Mouse (Mus musculus): ENCODE measurements around the gene Evx2.

Evx2 gene

GRCm38 (mm10) chr2:74681594-74682531, 22.5 kb upstream of the Evx2 start:
- DNase-seq (ENCODE audit: low read depth in 1 of 2, low spot score in 2 of 2) = no peak

GRCm38 (mm10) chr2:74680561-74681398, 21.4 kb upstream of the Evx2 start:
- no peak for DNase-seq (ENCODE audit: low read depth in 1 of 2, low spot score in 2 of 2)

DNA sequence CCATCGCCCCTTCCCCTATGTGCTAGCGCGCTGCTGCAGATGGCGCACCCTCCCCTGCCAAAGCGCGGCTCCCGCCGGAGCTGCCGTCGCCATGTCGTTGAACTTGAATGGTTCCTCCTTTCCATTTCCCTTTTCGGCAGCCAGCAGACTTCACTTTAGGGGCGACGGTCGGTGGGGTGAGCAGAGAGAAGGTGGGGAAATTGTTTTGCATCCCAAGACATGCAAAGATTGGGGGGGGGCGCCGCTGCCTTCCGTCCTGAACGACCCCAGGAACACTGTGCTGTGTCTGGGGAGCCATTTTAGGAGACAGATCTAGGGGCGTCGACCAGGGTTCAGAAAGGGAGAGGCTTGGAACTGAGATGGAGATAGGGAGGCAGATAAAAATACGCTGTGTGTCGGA, 20.6 kb upstream of the Evx2 start:
- no peak for DNase-seq (ENCODE audit: low read depth in 1 of 2, low spot score in 2 of 2)

DNA sequence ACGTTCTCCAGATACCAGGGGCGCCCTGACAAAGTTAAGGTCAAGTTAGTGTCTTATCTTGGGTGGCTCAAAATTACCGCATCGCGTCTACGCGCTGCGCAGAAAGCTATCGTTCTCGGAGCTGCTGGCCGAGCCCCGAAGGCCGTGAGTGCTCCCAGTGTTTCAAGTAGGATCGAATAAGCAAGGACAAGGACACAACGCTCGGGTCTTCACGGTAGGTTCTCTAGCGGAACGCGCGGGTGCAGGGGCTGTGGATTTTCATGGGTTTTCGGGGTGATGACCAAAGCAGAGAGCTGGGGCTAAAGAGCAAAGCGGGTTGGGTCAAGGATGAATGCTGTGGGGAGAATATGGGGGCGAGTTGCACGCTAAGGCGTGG, 20.2 kb upstream of the Evx2 start:
- DNase-seq (ENCODE audit: low read depth in 1 of 2, low spot score in 2 of 2) = no peak

GRCm38 (mm10) chr2:74678891-74679595, 19.7 kb upstream of the Evx2 start, which contains the start of gene Hoxd11:
Hoxd11 (plus strand) TSS chr2:74679557.
- no peak for DNase-seq (ENCODE audit: low read depth in 1 of 2, low spot score in 2 of 2)

DNA sequence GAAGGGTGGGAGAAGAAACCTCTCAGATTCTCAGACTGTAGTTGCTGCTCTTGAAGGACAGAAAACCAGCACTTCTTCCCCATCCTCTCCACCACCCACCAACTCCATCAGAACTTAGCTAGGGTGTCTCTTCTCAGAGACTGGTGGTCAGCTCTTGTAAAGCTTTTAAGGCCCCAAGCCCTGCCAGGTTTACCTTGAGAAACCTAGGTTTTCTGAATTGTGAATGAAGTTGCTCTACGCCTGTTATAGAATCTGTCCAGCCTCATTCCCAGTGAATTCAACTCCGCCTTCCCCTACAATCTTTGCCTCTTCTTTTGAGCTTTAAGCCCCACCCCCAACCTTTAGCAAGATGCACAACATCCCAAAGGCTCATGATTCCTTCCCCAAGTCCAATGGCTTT, 17.7 kb upstream of the Evx2 start:
- no peak for DNase-seq (ENCODE audit: low read depth in 1 of 2, low spot score in 2 of 2)

GRCm38 (mm10) chr2:74676376-74677052, 17.2 kb upstream of the Evx2 start:
- no peak for DNase-seq (ENCODE audit: low read depth in 1 of 2, low spot score in 2 of 2)

- no peak for DNase-seq (ENCODE audit: low read depth in 1 of 2, low spot score in 2 of 2)
Measured at GRCm38 (mm10) chr2:74675666-74676282, 16.4 kb upstream of the Evx2 start.

- DNase-seq (ENCODE audit: low read depth in 1 of 2, low spot score in 2 of 2) = no peak
Measured at GRCm38 (mm10) chr2:74674881-74675665, 15.7 kb upstream of the Evx2 start, which contains the start of gene Hoxd12. Hoxd12 (plus strand) TSS chr2:74675013.

DNA sequence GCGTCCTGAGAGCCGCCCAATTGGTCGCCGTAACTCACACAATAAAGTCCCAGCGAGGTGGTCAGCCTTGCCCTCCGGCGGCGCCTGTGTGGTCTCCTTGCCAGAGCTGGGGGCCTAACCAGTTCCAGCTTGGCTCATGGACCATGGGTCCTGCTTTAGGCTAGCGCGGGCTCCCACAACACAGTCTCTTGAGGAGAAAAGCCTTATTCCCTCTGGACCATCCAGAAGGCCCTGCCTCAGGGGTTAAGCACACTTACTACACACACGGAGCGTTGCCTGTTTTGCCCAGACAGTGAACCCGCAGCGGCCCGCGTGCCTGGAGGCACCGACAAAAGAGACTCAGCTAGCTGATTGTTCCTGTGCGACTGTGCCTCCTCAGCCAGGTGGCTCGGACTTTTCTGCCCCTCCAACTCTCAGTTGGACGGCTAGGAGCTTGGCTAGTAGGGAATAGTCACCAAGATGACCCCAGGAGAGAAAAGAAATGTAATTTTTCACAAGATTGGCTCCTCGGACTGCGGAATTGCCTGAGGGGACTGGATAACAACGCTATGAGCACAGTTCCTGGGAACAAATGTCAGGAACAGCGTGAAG, 14.6 kb upstream of the Evx2 start:
- DNase-seq (ENCODE audit: low read depth in 1 of 2, low spot score in 2 of 2) = no peak

- DNase-seq (ENCODE audit: low read depth in 1 of 2, low spot score in 2 of 2) = no peak
Measured at GRCm38 (mm10) chr2:74672481-74673362, 13.4 kb upstream of the Evx2 start.

GRCm38 (mm10) chr2:74671847-74672246, 12.5 kb upstream of the Evx2 start:
- no peak for DNase-seq (ENCODE audit: low read depth in 1 of 2, low spot score in 2 of 2)

GRCm38 (mm10) chr2:74670632-74671188, 11.4 kb upstream of the Evx2 start:
- no peak for DNase-seq (ENCODE audit: low read depth in 1 of 2, low spot score in 2 of 2)

- no peak for DNase-seq (ENCODE audit: low read depth in 1 of 2, low spot score in 2 of 2)
Measured at GRCm38 (mm10) chr2:74669650-74670235, 10.4 kb upstream of the Evx2 start.

DNA sequence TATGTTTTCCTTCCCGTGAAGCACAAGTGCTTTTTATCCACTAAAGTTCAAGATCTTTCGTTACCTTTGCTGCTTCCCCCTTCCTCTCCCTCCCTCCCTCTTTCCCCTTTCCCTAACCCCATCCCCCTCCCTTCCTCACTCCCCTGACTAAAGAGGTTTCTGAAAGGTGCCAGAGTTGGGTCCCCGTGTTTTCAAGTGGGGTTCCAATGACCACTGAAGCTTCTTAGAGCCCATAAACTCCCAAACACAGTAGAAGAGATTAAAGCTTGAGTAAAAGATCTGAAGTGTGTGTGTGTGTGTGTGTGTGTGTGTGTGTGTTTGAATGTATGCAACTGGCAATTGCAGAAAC, 9.8 kb upstream of the Evx2 start:
- no peak for DNase-seq (ENCODE audit: low read depth in 1 of 2, low spot score in 2 of 2)

- DNase-seq (ENCODE audit: low read depth in 1 of 2, low spot score in 2 of 2) = no peak
Measured at GRCm38 (mm10) chr2:74668370-74669229, 9.2 kb upstream of the Evx2 start.

Measured in monocyte, adult 2 months (primary cell).